Mouse (Mus musculus): ENCODE data around the gene Trdmt1. TPM values are rescaled to one million over a fixed set of nuclear protein-coding genes. Genes with fewer than 3 reads are reported as not detected.
"Not testable (repeated sequence)": the region's sequence is repeated elsewhere in the genome, so short reads cannot be mapped to it uniquely, and the experiment has no call there.

The Trdmt1 gene
- polyA plus RNA-seq (2014; fragmentation: Nextera tagmentation; extraction: Ambion mirVana), result 8.6 and 8.9 TPM in 2 replicates

GRCm38 (mm10) chr2:13544193-13544824 lies at the start of gene Trdmt1:
Gene Trdmt1 (minus strand): TSS chr2:13544668.
- no peaks in the 10 kb centered on the region for H3K27me3 ChIP-seq (ENCODE audit: control insufficient read depth, insufficient read depth, low read length)
- ATAC-seq (ENCODE audit: low FRiP score, low TSS enrichment) (peak; percentile 96), DNase-seq (peak; percentile 87)
- under 1% methylated on average over 39 of the region's 39 CpGs for WGBS
- H3K4me3 ChIP-seq (replicated peaks; ENCODE audit: low read depth, low read length), result peak within 1 kb of the TSS; percentile 70
- peak within 1 kb of the TSS; percentile 92 for H3K27ac ChIP-seq (replicated peaks; ENCODE audit: low read depth, low read length)
- H3K4me2 ChIP-seq (ENCODE audit: low read length), result peak within 1 kb of the TSS; percentile 69
- peak within 1 kb of the TSS; percentile 83 for H3K9ac ChIP-seq (replicated peaks; ENCODE audit: low read length)
- H3K9me3 ChIP-seq (ENCODE audit: control insufficient read depth, low read length), result no peaks in the 10 kb centered on the region
- no peaks in the 10 kb centered on the region for H3K36me3 ChIP-seq (ENCODE audit: control insufficient read depth, insufficient read depth, low read length)
- H3K4me1 ChIP-seq (ENCODE audit: control insufficient read depth, insufficient read depth, low read length), result 0 out of 2 replicates have a peak, but pooled peaks cover 2% of the 10 kb centered on the region

- ATAC-seq (ENCODE audit: low FRiP score, low TSS enrichment), result no peak
- Histone ChIP-seq H3K36me3 (ENCODE audit: control insufficient read depth, insufficient read depth, low read length) (no peaks in the 10 kb centered on the region), H3K4me3 (replicated peaks; ENCODE audit: low read depth, low read length) (no peak overlapping the region), H3K9me3 (ENCODE audit: control insufficient read depth, low read length) (no peaks in the 10 kb centered on the region), H3K27me3 (ENCODE audit: control insufficient read depth, insufficient read depth, low read length) (no peaks in the 10 kb centered on the region), H3K9ac (replicated peaks; ENCODE audit: low read length) (no peak overlapping the region), H3K4me2 (ENCODE audit: low read length) (no peak overlapping the region), H3K4me1 (ENCODE audit: control insufficient read depth, insufficient read depth, low read length) (no peaks in the 10 kb centered on the region), H3K27ac (replicated peaks; ENCODE audit: low read depth, low read length) (no peak overlapping the region)
- DNase-seq, result no peak
- WGBS, result 92% methylated on average over 4 of the region's 4 CpGs
Observed at GRCm38 (mm10) chr2:13593328-13593727, 48.9 kb upstream of the Trdmt1 start.

GRCm38 (mm10) chr2:13583746-13584145 lies 39.3 kb upstream of the Trdmt1 start:
- H3K27me3 ChIP-seq (ENCODE audit: control insufficient read depth, insufficient read depth, low read length); H3K9me3 ChIP-seq (ENCODE audit: control insufficient read depth, low read length); H3K27ac ChIP-seq (replicated peaks; ENCODE audit: low read depth, low read length); H3K4me1 ChIP-seq (ENCODE audit: control insufficient read depth, insufficient read depth, low read length); ATAC-seq (ENCODE audit: low FRiP score, low TSS enrichment); H3K9ac ChIP-seq (replicated peaks; ENCODE audit: low read length); H3K4me3 ChIP-seq (replicated peaks; ENCODE audit: low read depth, low read length); H3K4me2 ChIP-seq (ENCODE audit: low read length); DNase-seq: not testable (repeated sequence)
- H3K36me3 ChIP-seq (ENCODE audit: control insufficient read depth, insufficient read depth, low read length), result peaks cover 34% of the 10 kb centered on the region

GRCm38 (mm10) chr2:13582184-13582583 lies 37.7 kb upstream of the Trdmt1 start:
- Histone ChIP-seq H3K9me3 (ENCODE audit: control insufficient read depth, low read length) (no peaks in the 10 kb centered on the region), H3K4me3 (replicated peaks; ENCODE audit: low read depth, low read length) (no peak overlapping the region), H3K27ac (replicated peaks; ENCODE audit: low read depth, low read length) (no peak overlapping the region), H3K36me3 (ENCODE audit: control insufficient read depth, insufficient read depth, low read length) (peaks cover 44% of the 10 kb centered on the region), H3K4me2 (ENCODE audit: low read length) (no peak overlapping the region), H3K4me1 (ENCODE audit: control insufficient read depth, insufficient read depth, low read length) (no peaks in the 10 kb centered on the region; the same call in 1 of the 2 replicates), H3K27me3 (ENCODE audit: control insufficient read depth, insufficient read depth, low read length) (no peaks in the 10 kb centered on the region), H3K9ac (replicated peaks; ENCODE audit: low read length) (no peak overlapping the region)
- no peak for DNase-seq
- WGBS, result 85% methylated on average over 3 of the region's 3 CpGs
- no peak for ATAC-seq (ENCODE audit: low FRiP score, low TSS enrichment)

- H3K4me1 ChIP-seq (ENCODE audit: control insufficient read depth, insufficient read depth, low read length), result peaks cover 5% of the 10 kb centered on the region
- no peak overlapping the region for H3K27ac ChIP-seq (replicated peaks; ENCODE audit: low read depth, low read length)
- H3K4me2 ChIP-seq (ENCODE audit: low read length), result no peak overlapping the region
- no peak overlapping the region for H3K9ac ChIP-seq (replicated peaks; ENCODE audit: low read length)
- no peaks in the 10 kb centered on the region for H3K9me3 ChIP-seq (ENCODE audit: control insufficient read depth, low read length)
- peak; percentile 36 for DNase-seq
- no peak for ATAC-seq (ENCODE audit: low FRiP score, low TSS enrichment)
- no peaks in the 10 kb centered on the region for H3K27me3 ChIP-seq (ENCODE audit: control insufficient read depth, insufficient read depth, low read length)
- 60% methylated on average over 11 of the region's 11 CpGs for WGBS
- no peak overlapping the region for H3K4me3 ChIP-seq (replicated peaks; ENCODE audit: low read depth, low read length)
- H3K36me3 ChIP-seq (ENCODE audit: control insufficient read depth, insufficient read depth, low read length), result peaks cover 46% of the 10 kb centered on the region
Observed at GRCm38 (mm10) chr2:13579991-13580390, 35.5 kb upstream of the Trdmt1 start.

GRCm38 (mm10) chr2:13579315-13579714 lies 34.8 kb upstream of the Trdmt1 start:
- WGBS, result 85% methylated on average over 8 of the region's 8 CpGs
- peaks cover 9% of the 10 kb centered on the region for H3K4me1 ChIP-seq (ENCODE audit: control insufficient read depth, insufficient read depth, low read length)
- H3K9ac ChIP-seq (replicated peaks; ENCODE audit: low read length), result no peak overlapping the region
- ATAC-seq (ENCODE audit: low FRiP score, low TSS enrichment), result no peak
- no peaks in the 10 kb centered on the region for H3K9me3 ChIP-seq (ENCODE audit: control insufficient read depth, low read length)
- H3K4me3 ChIP-seq (replicated peaks; ENCODE audit: low read depth, low read length), result no peak overlapping the region
- no peaks in the 10 kb centered on the region for H3K27me3 ChIP-seq (ENCODE audit: control insufficient read depth, insufficient read depth, low read length)
- DNase-seq, result no peak
- no peak overlapping the region for H3K4me2 ChIP-seq (ENCODE audit: low read length)
- peaks cover 46% of the 10 kb centered on the region for H3K36me3 ChIP-seq (ENCODE audit: control insufficient read depth, insufficient read depth, low read length)
- H3K27ac ChIP-seq (replicated peaks; ENCODE audit: low read depth, low read length), result no peak overlapping the region

- H3K4me2 ChIP-seq (ENCODE audit: low read length), result peak overlapping the region; percentile 11
- DNase-seq (peak; percentile 43), ATAC-seq (ENCODE audit: low FRiP score, low TSS enrichment) (no peak)
- 51% methylated on average over 14 of the region's 14 CpGs for WGBS
- H3K9me3 ChIP-seq (ENCODE audit: control insufficient read depth, low read length), result no peaks in the 10 kb centered on the region
- H3K27ac ChIP-seq (replicated peaks; ENCODE audit: low read depth, low read length), result no peak overlapping the region; the same call in 1 of the 2 replicates
- peaks cover 46% of the 10 kb centered on the region for H3K36me3 ChIP-seq (ENCODE audit: control insufficient read depth, insufficient read depth, low read length)
- H3K9ac ChIP-seq (replicated peaks; ENCODE audit: low read length), result no peak overlapping the region
- H3K27me3 ChIP-seq (ENCODE audit: control insufficient read depth, insufficient read depth, low read length), result no peaks in the 10 kb centered on the region
- peaks cover 9% of the 10 kb centered on the region for H3K4me1 ChIP-seq (ENCODE audit: control insufficient read depth, insufficient read depth, low read length)
- no peak overlapping the region for H3K4me3 ChIP-seq (replicated peaks; ENCODE audit: low read depth, low read length)
Observed at GRCm38 (mm10) chr2:13578473-13579152, 34.1 kb upstream of the Trdmt1 start.

GRCm38 (mm10) chr2:13577399-13577798 lies 32.9 kb upstream of the Trdmt1 start:
- H3K4me1 ChIP-seq (ENCODE audit: control insufficient read depth, insufficient read depth, low read length), result peaks cover 9% of the 10 kb centered on the region
- DNase-seq, result no peak
- no peak overlapping the region for H3K27ac ChIP-seq (replicated peaks; ENCODE audit: low read depth, low read length)
- H3K27me3 ChIP-seq (ENCODE audit: control insufficient read depth, insufficient read depth, low read length), result no peaks in the 10 kb centered on the region
- ATAC-seq (ENCODE audit: low FRiP score, low TSS enrichment), result no peak
- no peaks in the 10 kb centered on the region for H3K9me3 ChIP-seq (ENCODE audit: control insufficient read depth, low read length)
- WGBS, result 93% methylated on average over 1 of the region's 1 CpGs
- peaks cover 40% of the 10 kb centered on the region for H3K36me3 ChIP-seq (ENCODE audit: control insufficient read depth, insufficient read depth, low read length)
- no peak overlapping the region for H3K9ac ChIP-seq (replicated peaks; ENCODE audit: low read length)
- H3K4me3 ChIP-seq (replicated peaks; ENCODE audit: low read depth, low read length), result no peak overlapping the region
- peak overlapping the region; percentile 39 for H3K4me2 ChIP-seq (ENCODE audit: low read length)

GRCm38 (mm10) chr2:13575926-13576325 lies 31.5 kb upstream of the Trdmt1 start:
- ATAC-seq (ENCODE audit: low FRiP score, low TSS enrichment) (peak; percentile 31; the same call in 1 of the 2 replicates), DNase-seq (peak; percentile 72)
- Histone ChIP-seq H3K4me2 (ENCODE audit: low read length) (peak overlapping the region; percentile 80), H3K4me1 (ENCODE audit: control insufficient read depth, insufficient read depth, low read length) (peaks cover 13% of the 10 kb centered on the region), H3K27me3 (ENCODE audit: control insufficient read depth, insufficient read depth, low read length) (no peaks in the 10 kb centered on the region), H3K4me3 (replicated peaks; ENCODE audit: low read depth, low read length) (peak overlapping the region; percentile 67), H3K27ac (replicated peaks; ENCODE audit: low read depth, low read length) (peak overlapping the region; percentile 90), H3K9ac (replicated peaks; ENCODE audit: low read length) (peak overlapping the region; percentile 75; the same call in 1 of the 2 replicates), H3K36me3 (ENCODE audit: control insufficient read depth, insufficient read depth, low read length) (peaks cover 25% of the 10 kb centered on the region), H3K9me3 (ENCODE audit: control insufficient read depth, low read length) (no peaks in the 10 kb centered on the region)
- WGBS, result under 1% methylated on average over 6 of the region's 6 CpGs

All from midbrain, embryonic 14.5 days (tissue).